Mouse (Mus musculus): ENCODE results near the gene Vps8.

GRCm38 (mm10) chr16:21625784-21626634 is 203.1 kb downstream of the Vps8 start:
- no peak for TF ChIP-seq CTCF (IDR thresholded peaks at IDR 0.05; ENCODE audit: low read depth, low read length)
- TF ChIP-seq POLR2AphosphoS5 (IDR thresholded peaks at IDR 0.05; ENCODE audit: insufficient replicate concordance, low read depth, low read length), result no peak
- TF ChIP-seq GATA1 (IDR thresholded peaks at IDR 0.05; ENCODE audit: borderline replicate concordance, low read length), result no peak
- no peak for TF ChIP-seq TAL1 (conservative IDR thresholded peaks at IDR 0.05; ENCODE audit: low read depth, low read length)
- no peak for TF ChIP-seq GATA2 (IDR thresholded peaks at IDR 0.05; ENCODE audit: borderline replicate concordance, low read depth, low read length)
